Mouse (Mus musculus) heart, adult 18-20 months (tissue): ENCODE results near the gene Ggps1. TPM values are rescaled to one million over a fixed set of nuclear protein-coding genes. Genes with fewer than 3 reads are reported as not detected.
"Not testable (repeated sequence)": the region's sequence is repeated elsewhere in the genome, so short reads cannot be mapped to it uniquely, and the experiment has no call there.

ENCODE experiments used
- DNase-seq, 2 experiments: peaks; one replicate each; pipeline ENCODE4 v3.0.0; 2021 to 2022; ENCODE audit warnings: mixed read lengths in 1 of 2
- total RNA-seq, 2 experiments: library from RNA; stranded (reverse); gene quantifications; 2 replicates each; pipeline ENCODE4 v1.2.3; 2021

The Ggps1 gene
- total RNA-seq, 2 experiments from 2014 or later: 21.5 to 26.9 TPM

- peak in 1 of 2 experiments; percentile 35 for DNase-seq
Observed at GRCm38 (mm10) chr13:14038911-14039291, 24.4 kb downstream of the Ggps1 start.

- peak in 1 of 2 experiments; percentile 19 for DNase-seq
Observed at GRCm38 (mm10) chr13:14035875-14036630, 27.2 kb downstream of the Ggps1 start.

- not testable (repeated sequence) for DNase-seq
Observed at GRCm38 (mm10) chr13:14035352-14035751, 27.9 kb downstream of the Ggps1 start.

GRCm38 (mm10) chr13:14034073-14034348, 29.3 kb downstream of the Ggps1 start:
- DNase-seq: peak; percentile 35 to 48

- no peak for DNase-seq
Observed at GRCm38 (mm10) chr13:14033309-14034072, 29.8 kb downstream of the Ggps1 start.

GRCm38 (mm10) chr13:14026154-14026820, 37.0 kb downstream of the Ggps1 start:
- no peak for DNase-seq

GRCm38 (mm10) chr13:14025554-14025953, 37.7 kb downstream of the Ggps1 start:
- no peak for DNase-seq

GRCm38 (mm10) chr13:14021417-14021816, 41.9 kb downstream of the Ggps1 start:
- not testable (repeated sequence) for DNase-seq

- no peak for DNase-seq
Observed at GRCm38 (mm10) chr13:14018852-14019251, 44.4 kb downstream of the Ggps1 start.

GRCm38 (mm10) chr13:14018283-14018682, 45.0 kb downstream of the Ggps1 start:
- DNase-seq: no peak

- DNase-seq: no peak
Observed at GRCm38 (mm10) chr13:14015609-14016008, 47.7 kb downstream of the Ggps1 start.

GRCm38 (mm10) chr13:14014540-14014939, 48.7 kb downstream of the Ggps1 start:
- DNase-seq: no peak

GRCm38 (mm10) chr13:14014001-14014400, 49.3 kb downstream of the Ggps1 start:
- DNase-seq: no peak

GRCm38 (mm10) chr13:14011454-14011995, 51.8 kb downstream of the Ggps1 start:
- DNase-seq: no peak

- DNase-seq: peak in 1 of 2 experiments; percentile 13
Observed at GRCm38 (mm10) chr13:14006056-14006455, 57.2 kb downstream of the Ggps1 start.

GRCm38 (mm10) chr13:14004999-14005398, 58.3 kb downstream of the Ggps1 start:
- no peak for DNase-seq

- peak in 1 of 2 experiments; percentile 17 for DNase-seq
Observed at GRCm38 (mm10) chr13:14004086-14004485, 59.2 kb downstream of the Ggps1 start.

GRCm38 (mm10) chr13:14002706-14003105, 60.6 kb downstream of the Ggps1 start:
- no peak for DNase-seq
